Mouse (Mus musculus) limb, embryonic 14.5 days (tissue): ENCODE results near the gene Olfr1161. TPM values are rescaled to one million over a fixed set of nuclear protein-coding genes. Genes with fewer than 3 reads are reported as not detected.

Experiments used
- ATAC-seq: fragments of 200-750 bp; cut with Nextera tagmentation; 2 replicates; pipeline ENCODE4 v1.8.0; 2017; ENCODE audit warnings: low read depth, moderate number of reproducible peaks, moderate TSS enrichment; ENCODE audit not compliant: low FRiP score
- DNase-seq: peaks from one replicate; pipeline ENCODE4 v3.0.0-alpha.2; 2015; ENCODE audit warnings: low spot score
- H3K27ac ChIP-seq: fragments of 300-500 bp; sonication (generic); replicated peaks from 2 replicates; pipeline ENCODE4 v1.5.1; 2014; ENCODE audit warnings: low read depth, mild to moderate bottlenecking, low read length, moderate library complexity, mixed read lengths
- H3K27me3 ChIP-seq: fragments of 300-500 bp; sonication (generic); 2 replicates; pipeline ENCODE4 v1.6.1; 2014; ENCODE audit warnings: low read length, mixed read lengths; ENCODE audit not compliant: control insufficient read depth, insufficient read depth
- H3K36me3 ChIP-seq: fragments of 300-500 bp; sonication (generic); 2 replicates; pipeline ENCODE4 v1.6.1; 2014; ENCODE audit warnings: mild to moderate bottlenecking, low read length, moderate library complexity, mixed read lengths; ENCODE audit not compliant: control insufficient read depth, insufficient read depth
- H3K4me1 ChIP-seq: fragments of 300-500 bp; sonication (generic); 2 replicates; pipeline ENCODE4 v1.6.1; 2014; ENCODE audit warnings: antibody characterized with exemption, low read length, mixed read lengths; ENCODE audit not compliant: control insufficient read depth, insufficient read depth
- H3K4me2 ChIP-seq: fragments of 300-500 bp; sonication (generic); replicated peaks from 2 replicates; pipeline ENCODE4 v1.6.1; 2014; ENCODE audit warnings: low read depth, mild to moderate bottlenecking, low read length, moderate library complexity; ENCODE audit not compliant: severe bottlenecking
- H3K4me3 ChIP-seq: fragments of 300-500 bp; sonication (generic); replicated peaks from 2 replicates; pipeline ENCODE4 v1.5.1; 2014; ENCODE audit warnings: low read length
- H3K9ac ChIP-seq: fragments of 300-500 bp; sonication (generic); 2 replicates; pipeline ENCODE4 v1.6.1; 2014; ENCODE audit warnings: mild to moderate bottlenecking, low read depth, low read length, moderate library complexity; ENCODE audit not compliant: severe bottlenecking
- H3K9me3 ChIP-seq: fragments of 300-500 bp; sonication (generic); 2 replicates; pipeline ENCODE4 v1.6.1; 2016; ENCODE audit warnings: low read length; ENCODE audit not compliant: control insufficient read depth
- POLR2A ChIP-seq: fragments of 200-500 bp; IDR thresholded peaks from 2 replicates; pipeline ENCODE4 v1.8.0; 2012; ENCODE audit warnings: inconsistent platforms, mild to moderate bottlenecking, moderate library complexity, borderline replicate concordance; ENCODE audit not compliant: insufficient read depth, insufficient read length; ENCODE audit errors: extremely low read depth
- WGBS: fragments of 180-500 bp; shearing (Covaris S2); extraction: QIAGEN DNeasy Blood & Tissue Kit; methylation state at CpG from one replicate; pipeline ENCODE4 v1.1.7; 2014; 5-methylcytosine and 5-hydroxymethylcytosine counted together
- polyA plus RNA-seq, 2 experiments: library from polyadenylated mRNA; depleted of rRNA in 1 of 2; stranded (reverse) in 1 of 2; unstranded in 1 of 2; fragments of >200 nt; fragmentation: Nextera tagmentation in 1 of 2; extraction: Ambion mirVana in 1 of 2; gene quantifications; 2 replicates each; pipeline versions ENCODE4 v1.2.1 to v1.2.3; 2012 to 2014

Olfr1161 gene
- polyA plus RNA-seq, 2 experiments = not detected

- H3K27me3 ChIP-seq = no peaks in the 10 kb centered on the region
- H3K9ac ChIP-seq = no peak within 1 kb of the TSS
- no peaks in the 10 kb centered on the region for H3K4me1 ChIP-seq
- ATAC-seq (no peak), DNase-seq (no peak)
- H3K4me2 ChIP-seq = no peak within 1 kb of the TSS
- no peaks in the 10 kb centered on the region for H3K9me3 ChIP-seq
- H3K4me3 ChIP-seq = no peak within 1 kb of the TSS
- 91% methylated on average over 1 of the region's 1 CpGs for WGBS
- H3K27ac ChIP-seq = no peak within 1 kb of the TSS
- TF ChIP-seq POLR2A = no peak
- H3K36me3 ChIP-seq = no peaks in the 10 kb centered on the region
These were observed 28.5 kb downstream of the Olfr1161 start, which contains the start of gene Olfr1162 for GRCm38 (mm10) chr2:88051029-88051428. Olfr1162 (minus strand) TSS chr2:88051129.

DNA sequence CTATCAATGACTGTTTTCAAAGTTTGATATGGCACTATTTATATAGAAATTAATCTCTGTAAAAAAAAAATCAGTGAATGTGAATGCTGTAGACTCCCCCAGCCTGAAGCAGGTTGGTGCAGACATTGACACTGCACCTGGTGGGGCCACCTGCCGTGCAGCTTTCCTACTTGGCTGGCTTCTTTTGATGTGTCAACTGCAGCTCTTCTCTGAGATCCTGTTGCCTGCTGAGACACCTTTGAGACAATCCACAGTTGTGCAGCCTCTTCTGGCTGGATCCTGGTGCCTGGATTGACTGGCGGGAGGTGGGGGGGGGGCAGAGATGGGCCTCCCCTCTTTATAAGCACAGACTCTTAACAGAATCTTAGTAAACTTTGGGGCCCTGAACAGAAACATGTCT is 41.0 kb downstream of the Olfr1161 start:
- H3K4me2 ChIP-seq = no peak overlapping the region
- H3K27ac ChIP-seq = no peak overlapping the region
- H3K27me3 ChIP-seq = no peaks in the 10 kb centered on the region
- no peak overlapping the region for H3K9ac ChIP-seq
- H3K4me1 ChIP-seq = no peaks in the 10 kb centered on the region
- TF ChIP-seq POLR2A = no peak
- H3K9me3 ChIP-seq = peaks cover 4% of the 10 kb centered on the region; the same call in 1 of the 2 replicates
- H3K36me3 ChIP-seq = no peaks in the 10 kb centered on the region
- no peak overlapping the region for H3K4me3 ChIP-seq
- ATAC-seq (no peak), DNase-seq (no peak)
- WGBS = 87% methylated on average over 2 of the region's 2 CpGs

DNA sequence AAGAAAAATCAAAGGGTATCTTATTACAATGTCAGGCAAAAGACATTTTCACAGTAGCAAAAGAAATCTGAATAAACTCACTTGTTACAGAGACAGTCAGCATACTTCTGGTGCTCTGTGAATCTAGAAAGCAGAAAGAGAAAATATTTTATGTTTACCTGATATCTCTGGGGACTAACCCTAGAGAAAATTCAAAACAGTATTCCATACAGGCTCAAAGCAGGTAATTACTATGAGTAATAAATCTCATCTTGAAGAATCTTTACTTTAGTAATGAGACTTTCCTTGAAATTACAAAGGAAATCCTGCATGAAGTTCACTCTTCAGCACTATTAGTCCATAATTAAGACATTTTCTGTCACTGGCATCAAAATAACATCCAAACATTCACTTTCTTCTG is 49.2 kb downstream of the Olfr1161 start, which contains the start of gene Olfr1163:
Gene Olfr1163 (minus strand): TSS at position 101 of the 400 bp plus-strand sequence.
- H3K9ac ChIP-seq = no peak within 1 kb of the TSS

More for the DNA sequence above, 49.2 kb downstream of the Olfr1161 start, which contains the start of gene Olfr1163:
- no peaks in the 10 kb centered on the region for H3K27me3 ChIP-seq
- H3K4me1 ChIP-seq = no peaks in the 10 kb centered on the region
- DNase-seq (no peak), ATAC-seq (no peak)
- no peak within 1 kb of the TSS for H3K27ac ChIP-seq
- no peak within 1 kb of the TSS for H3K4me2 ChIP-seq
- H3K36me3 ChIP-seq = no peaks in the 10 kb centered on the region
- H3K9me3 ChIP-seq = no peaks in the 10 kb centered on the region
- H3K4me3 ChIP-seq = no peak within 1 kb of the TSS
- TF ChIP-seq POLR2A = no peak

Other genes with a start within 250 kb of the Olfr1161 start
- gene Olfr152, start 243.3 kb upstream of the Olfr1161 start, polyA plus RNA-seq (2012; rRNA removed) = not detected in 2 replicates
- gene Olfr152, start 243.3 kb upstream of the Olfr1161 start, polyA plus RNA-seq (2014; fragmentation: Nextera tagmentation; extraction: Ambion mirVana) = not detected in 2 replicates
- gene Olfr1143, start 222.2 kb upstream of the Olfr1161 start, polyA plus RNA-seq (2012; rRNA removed) = not detected in 2 replicates
- not detected in 2 replicates for gene Olfr1143, start 222.2 kb upstream of the Olfr1161 start, polyA plus RNA-seq (2014; fragmentation: Nextera tagmentation; extraction: Ambion mirVana)
- not detected in 2 replicates for gene Olfr1145, start 213.0 kb upstream of the Olfr1161 start, polyA plus RNA-seq (2012; rRNA removed)
- not detected in 2 replicates for gene Olfr1145, start 213.0 kb upstream of the Olfr1161 start, polyA plus RNA-seq (2014; fragmentation: Nextera tagmentation; extraction: Ambion mirVana)
- not detected in 2 replicates for gene Olfr1148, start 192.2 kb upstream of the Olfr1161 start, polyA plus RNA-seq (2012; rRNA removed)
- gene Olfr1148, start 192.2 kb upstream of the Olfr1161 start, polyA plus RNA-seq (2014; fragmentation: Nextera tagmentation; extraction: Ambion mirVana) = not detected in 2 replicates
- not detected in 2 replicates for gene Olfr1150-ps1, start 178.8 kb upstream of the Olfr1161 start, polyA plus RNA-seq (2012; rRNA removed)
- not detected in 2 replicates for gene Olfr1150-ps1, start 178.8 kb upstream of the Olfr1161 start, polyA plus RNA-seq (2014; fragmentation: Nextera tagmentation; extraction: Ambion mirVana)
- gene Olfr1151, start 166.9 kb upstream of the Olfr1161 start, polyA plus RNA-seq (2012; rRNA removed) = not detected in 2 replicates
- gene Olfr1151, start 166.9 kb upstream of the Olfr1161 start, polyA plus RNA-seq (2014; fragmentation: Nextera tagmentation; extraction: Ambion mirVana) = not detected in 2 replicates
- not detected in 2 replicates for gene Olfr1152, start 156.3 kb upstream of the Olfr1161 start, polyA plus RNA-seq (2012; rRNA removed)
- gene Olfr1152, start 156.3 kb upstream of the Olfr1161 start, polyA plus RNA-seq (2014; fragmentation: Nextera tagmentation; extraction: Ambion mirVana) = not detected in 2 replicates
- not detected in 2 replicates for gene Olfr1153, start 127.8 kb upstream of the Olfr1161 start, polyA plus RNA-seq (2012; rRNA removed)
- not detected in 2 replicates for gene Olfr1153, start 127.8 kb upstream of the Olfr1161 start, polyA plus RNA-seq (2014; fragmentation: Nextera tagmentation; extraction: Ambion mirVana)
- gene Olfr1154, start 117.6 kb upstream of the Olfr1161 start, polyA plus RNA-seq (2012; rRNA removed) = not detected in 2 replicates
- gene Olfr1154, start 117.6 kb upstream of the Olfr1161 start, polyA plus RNA-seq (2014; fragmentation: Nextera tagmentation; extraction: Ambion mirVana) = not detected in 2 replicates
- gene Olfr1155, start 77.6 kb upstream of the Olfr1161 start, polyA plus RNA-seq (2012; rRNA removed) = not detected in 2 replicates
- gene Olfr1155, start 77.6 kb upstream of the Olfr1161 start, polyA plus RNA-seq (2014; fragmentation: Nextera tagmentation; extraction: Ambion mirVana) = not detected in 2 replicates
- gene Olfr1156, start 69.7 kb upstream of the Olfr1161 start, polyA plus RNA-seq (2012; rRNA removed) = not detected in 2 replicates
- not detected in 2 replicates for gene Olfr1156, start 69.7 kb upstream of the Olfr1161 start, polyA plus RNA-seq (2014; fragmentation: Nextera tagmentation; extraction: Ambion mirVana)
- not detected in 2 replicates for gene Olfr1157, start 54.5 kb upstream of the Olfr1161 start, polyA plus RNA-seq (2012; rRNA removed)
- gene Olfr1157, start 54.5 kb upstream of the Olfr1161 start, polyA plus RNA-seq (2014; fragmentation: Nextera tagmentation; extraction: Ambion mirVana) = not detected in 2 replicates
- not detected in 2 replicates for gene Olfr74, start 48.1 kb upstream of the Olfr1161 start, polyA plus RNA-seq (2012; rRNA removed)
- not detected in 2 replicates for gene Olfr74, start 48.1 kb upstream of the Olfr1161 start, polyA plus RNA-seq (2014; fragmentation: Nextera tagmentation; extraction: Ambion mirVana)
- gene Olfr1158, start 32.7 kb upstream of the Olfr1161 start, polyA plus RNA-seq (2012; rRNA removed) = not detected in 2 replicates
- gene Olfr1158, start 32.7 kb upstream of the Olfr1161 start, polyA plus RNA-seq (2014; fragmentation: Nextera tagmentation; extraction: Ambion mirVana) = not detected in 2 replicates
- not detected in 2 replicates for gene Olfr1160, start 14.5 kb upstream of the Olfr1161 start, polyA plus RNA-seq (2012; rRNA removed)
- gene Olfr1160, start 14.5 kb upstream of the Olfr1161 start, polyA plus RNA-seq (2014; fragmentation: Nextera tagmentation; extraction: Ambion mirVana) = not detected in 2 replicates
- not detected in 2 replicates for gene Olfr73, start 14.9 kb downstream of the Olfr1161 start, polyA plus RNA-seq (2012; rRNA removed)
- gene Olfr73, start 14.9 kb downstream of the Olfr1161 start, polyA plus RNA-seq (2014; fragmentation: Nextera tagmentation; extraction: Ambion mirVana) = not detected in 2 replicates
- not detected in 2 replicates for gene Olfr1162, start 28.4 kb downstream of the Olfr1161 start, polyA plus RNA-seq (2012; rRNA removed)
- gene Olfr1162, start 28.4 kb downstream of the Olfr1161 start, polyA plus RNA-seq (2014; fragmentation: Nextera tagmentation; extraction: Ambion mirVana) = not detected in 2 replicates
- gene Olfr1163, start 49.1 kb downstream of the Olfr1161 start, polyA plus RNA-seq (2012; rRNA removed) = not detected in 2 replicates
- gene Olfr1163, start 49.1 kb downstream of the Olfr1161 start, polyA plus RNA-seq (2014; fragmentation: Nextera tagmentation; extraction: Ambion mirVana) = not detected in 2 replicates
- not detected in 2 replicates for gene Olfr1164, start 71.2 kb downstream of the Olfr1161 start, polyA plus RNA-seq (2012; rRNA removed)
- not detected in 2 replicates for gene Olfr1164, start 71.2 kb downstream of the Olfr1161 start, polyA plus RNA-seq (2014; fragmentation: Nextera tagmentation; extraction: Ambion mirVana)
- gene Olfr1166, start 105.5 kb downstream of the Olfr1161 start, polyA plus RNA-seq (2012; rRNA removed) = not detected in 2 replicates
- not detected in 2 replicates for gene Olfr1166, start 105.5 kb downstream of the Olfr1161 start, polyA plus RNA-seq (2014; fragmentation: Nextera tagmentation; extraction: Ambion mirVana)
- not detected in 2 replicates for gene Olfr1167, start 132.4 kb downstream of the Olfr1161 start, polyA plus RNA-seq (2012; rRNA removed)
- gene Olfr1167, start 132.4 kb downstream of the Olfr1161 start, polyA plus RNA-seq (2014; fragmentation: Nextera tagmentation; extraction: Ambion mirVana) = not detected in 2 replicates
- not detected in 2 replicates for gene Olfr1168, start 159.1 kb downstream of the Olfr1161 start, polyA plus RNA-seq (2012; rRNA removed)
- not detected in 2 replicates for gene Olfr1168, start 159.1 kb downstream of the Olfr1161 start, polyA plus RNA-seq (2014; fragmentation: Nextera tagmentation; extraction: Ambion mirVana)
- not detected in 2 replicates for gene Olfr1170, start 205.6 kb downstream of the Olfr1161 start, polyA plus RNA-seq (2012; rRNA removed)
- gene Olfr1170, start 205.6 kb downstream of the Olfr1161 start, polyA plus RNA-seq (2014; fragmentation: Nextera tagmentation; extraction: Ambion mirVana) = not detected in 2 replicates